Mouse (Mus musculus) E14TG2a.4 (cell line): ENCODE data around the gene Tbx3.

Experiments used
- H3K27me3 ChIP-seq: 2 replicates; pipeline ENCODE4 v1.6.1; 2014; ENCODE audit warnings: low read length, control low read depth; ENCODE audit not compliant: insufficient read depth
- H3K36me3 ChIP-seq: 2 replicates; pipeline ENCODE4 v1.6.1; 2014; ENCODE audit warnings: low read length, control low read depth; ENCODE audit not compliant: insufficient read depth
- H3K4me1 ChIP-seq: replicated peaks from 2 replicates; pipeline ENCODE4 v1.6.1; 2014; ENCODE audit warnings: low read depth, low read length, control low read depth
- H3K4me3 ChIP-seq: replicated peaks from 2 replicates; pipeline ENCODE4 v1.5.1; 2014; ENCODE audit warnings: mild to moderate bottlenecking, low read length
- H3K9me3 ChIP-seq: 2 replicates; pipeline ENCODE4 v1.6.1; 2014; ENCODE audit warnings: low read length, control low read depth
- CTCF ChIP-seq: conservative IDR thresholded peaks from 2 replicates; pipeline ENCODE4 v1.5.1; 2014; ENCODE audit warnings: low read length
- NANOG ChIP-seq: IDR thresholded peaks from 2 replicates; pipeline ENCODE4 v1.6.1; 2014; ENCODE audit warnings: borderline replicate concordance, low read length, mixed read lengths
- POU5F1 ChIP-seq: IDR thresholded peaks from 2 replicates; pipeline ENCODE4 v1.6.1; 2014; ENCODE audit warnings: low read length, borderline replicate concordance

Tbx3 gene

GRCm38 (mm10) chr5:119672348-119672983 lies 2.0 kb downstream of the Tbx3 start:
- H3K9me3 ChIP-seq: no peaks in the 10 kb centered on the region
- no peak for TF ChIP-seq POU5F1
- H3K36me3 ChIP-seq: peaks cover 36% of the 10 kb centered on the region
- peaks cover 80% of the 10 kb centered on the region for H3K4me1 ChIP-seq
- H3K4me3 ChIP-seq: peak overlapping the region; percentile 80
- H3K27me3 ChIP-seq: peaks cover 83% of the 10 kb centered on the region

- TF ChIP-seq CTCF (no peak), NANOG (no peak), POU5F1 (no peak)
- H3K4me3 ChIP-seq: peak overlapping the region; percentile 80
- H3K9me3 ChIP-seq: no peaks in the 10 kb centered on the region
- peaks cover 82% of the 10 kb centered on the region for H3K27me3 ChIP-seq
- peaks cover 78% of the 10 kb centered on the region for H3K4me1 ChIP-seq
- H3K36me3 ChIP-seq: peaks cover 42% of the 10 kb centered on the region
These were observed 2.6 kb downstream of the Tbx3 start for GRCm38 (mm10) chr5:119672984-119673600.

GRCm38 (mm10) chr5:119673716-119674605 lies 3.5 kb downstream of the Tbx3 start:
- Histone ChIP-seq H3K4me3 (peak overlapping the region; percentile 80), H3K27me3 (peaks cover 80% of the 10 kb centered on the region), H3K4me1 (peaks cover 77% of the 10 kb centered on the region), H3K36me3 (peaks cover 50% of the 10 kb centered on the region), H3K9me3 (no peaks in the 10 kb centered on the region)
- TF ChIP-seq NANOG (no peak), CTCF (no peak), POU5F1 (no peak)

- peaks cover 52% of the 10 kb centered on the region for H3K36me3 ChIP-seq
- TF ChIP-seq CTCF: no peak
- no peak for TF ChIP-seq NANOG
- TF ChIP-seq POU5F1: no peak
- H3K4me3 ChIP-seq: peak overlapping the region; percentile 45
- H3K4me1 ChIP-seq: peaks cover 74% of the 10 kb centered on the region
- no peaks in the 10 kb centered on the region for H3K9me3 ChIP-seq
- H3K27me3 ChIP-seq: peaks cover 72% of the 10 kb centered on the region
These were observed 4.3 kb downstream of the Tbx3 start for GRCm38 (mm10) chr5:119674606-119675330.

- H3K4me3 ChIP-seq: no peak overlapping the region
- H3K4me1 ChIP-seq: peaks cover 75% of the 10 kb centered on the region
- no peaks in the 10 kb centered on the region for H3K9me3 ChIP-seq
- H3K27me3 ChIP-seq: peaks cover 69% of the 10 kb centered on the region
- H3K36me3 ChIP-seq: peaks cover 59% of the 10 kb centered on the region
- TF ChIP-seq CTCF (no peak), POU5F1 (no peak), NANOG (no peak)
These were observed 5.8 kb downstream of the Tbx3 start for GRCm38 (mm10) chr5:119676245-119676644.

GRCm38 (mm10) chr5:119678516-119678915 lies 8.0 kb downstream of the Tbx3 start:
- no peaks in the 10 kb centered on the region for H3K9me3 ChIP-seq
- H3K36me3 ChIP-seq: peaks cover 73% of the 10 kb centered on the region
- peaks cover 75% of the 10 kb centered on the region for H3K4me1 ChIP-seq
- peaks cover 62% of the 10 kb centered on the region for H3K27me3 ChIP-seq
- no peak for TF ChIP-seq POU5F1
- no peak for TF ChIP-seq CTCF
- no peak for TF ChIP-seq NANOG
- H3K4me3 ChIP-seq: no peak overlapping the region

GRCm38 (mm10) chr5:119679084-119679483 lies 8.6 kb downstream of the Tbx3 start:
- Histone ChIP-seq H3K27me3 (peaks cover 60% of the 10 kb centered on the region), H3K9me3 (no peaks in the 10 kb centered on the region), H3K36me3 (peaks cover 70% of the 10 kb centered on the region), H3K4me3 (no peak overlapping the region), H3K4me1 (peaks cover 75% of the 10 kb centered on the region)
- TF ChIP-seq NANOG: no peak
- no peak for TF ChIP-seq CTCF
- TF ChIP-seq POU5F1: no peak

GRCm38 (mm10) chr5:119679614-119680328 lies 9.3 kb downstream of the Tbx3 start:
- 0 out of 2 replicates have a peak, but pooled peaks have one; percentile 55 for TF ChIP-seq POU5F1
- peak; percentile 92 for TF ChIP-seq NANOG
- TF ChIP-seq CTCF: no peak
- Histone ChIP-seq H3K36me3 (peaks cover 66% of the 10 kb centered on the region), H3K4me1 (peaks cover 77% of the 10 kb centered on the region), H3K4me3 (peak overlapping the region; percentile 83), H3K27me3 (peaks cover 57% of the 10 kb centered on the region), H3K9me3 (no peaks in the 10 kb centered on the region)
